Mouse (Mus musculus) B cell, adult (primary cell): ENCODE data around the gene Nr0b1. TPM values are rescaled to one million over a fixed set of nuclear protein-coding genes. Genes with fewer than 3 reads are reported as not detected.

Experiments used
- total RNA-seq: library from RNA; stranded (reverse); gene quantifications from 4 replicates; pipeline ENCODE4 v1.2.4, GENCODE M21; 2023; ENCODE audit not compliant: inconsistent age

The Nr0b1 gene
- total RNA-seq, result not detected in 4 replicates

GRCm38 (mm10) chrX:86191614-86192419, at the start of gene Nr0b1:
TSS of gene Nr0b1 (plus strand) at chrX:86191764.

Other genes starting within 250 kb of the Nr0b1 start
- gene Samt3, start 147.6 kb upstream of the Nr0b1 start, total RNA-seq, result not detected in 4 replicates
- not detected in 4 replicates for gene Mageb4, start 113.3 kb downstream of the Nr0b1 start, total RNA-seq